Mouse (Mus musculus): ENCODE results near the gene Dach1. TPM values are rescaled to one million over a fixed set of nuclear protein-coding genes. Genes with fewer than 3 reads are reported as not detected.

Gene Dach1
- polyA plus RNA-seq, 1 experiment from 2014 or later, result 16.2 TPM

GRCm38 (mm10) chr14:97795385-97795952, 374.1 kb downstream of the Dach1 start:
- no peaks in the 10 kb centered on the region for H3K36me3 ChIP-seq
- H3K9me3 ChIP-seq, result no peaks in the 10 kb centered on the region
- no peaks in the 10 kb centered on the region for H3K27me3 ChIP-seq
- no peak overlapping the region for H3K27ac ChIP-seq (replicated peaks)
- 88% methylated on average over 5 of the region's 5 CpGs for WGBS
- no peak for ATAC-seq (ENCODE audit: low FRiP score, low read depth)
- no peak overlapping the region for H3K4me3 ChIP-seq
- H3K4me2 ChIP-seq, result no peak overlapping the region
- no peaks in the 10 kb centered on the region for H3K4me1 ChIP-seq (replicated peaks)
- no peak overlapping the region for H3K9ac ChIP-seq

- H3K27ac ChIP-seq (replicated peaks), result no peak overlapping the region
- no peak overlapping the region for H3K4me3 ChIP-seq
- H3K9ac ChIP-seq, result no peak overlapping the region
- no peaks in the 10 kb centered on the region; the same call in 1 of the 2 replicates for H3K9me3 ChIP-seq
- no peaks in the 10 kb centered on the region for H3K36me3 ChIP-seq
- no peak overlapping the region for H3K4me2 ChIP-seq
- no peaks in the 10 kb centered on the region for H3K4me1 ChIP-seq (replicated peaks)
- no peak for ATAC-seq (ENCODE audit: low FRiP score, low read depth)
- 64% methylated on average over 2 of the region's 2 CpGs for WGBS
- H3K27me3 ChIP-seq, result no peaks in the 10 kb centered on the region
These were observed 395.3 kb downstream of the Dach1 start for GRCm38 (mm10) chr14:97774135-97774767.

- Histone ChIP-seq H3K27ac (replicated peaks) (no peak overlapping the region), H3K9ac (no peak overlapping the region), H3K27me3 (no peaks in the 10 kb centered on the region), H3K4me2 (no peak overlapping the region), H3K4me3 (no peak overlapping the region), H3K36me3 (no peaks in the 10 kb centered on the region), H3K9me3 (no peaks in the 10 kb centered on the region), H3K4me1 (replicated peaks) (no peaks in the 10 kb centered on the region)
- no peak; the same call in 1 of the 2 replicates for ATAC-seq (ENCODE audit: low FRiP score, low read depth)
- 17% methylated on average over 4 of the region's 4 CpGs for WGBS
These were observed 415.2 kb downstream of the Dach1 start for GRCm38 (mm10) chr14:97754400-97754799.

- Histone ChIP-seq H3K27me3 (no peaks in the 10 kb centered on the region), H3K4me3 (no peak overlapping the region), H3K27ac (replicated peaks) (no peak overlapping the region), H3K36me3 (no peaks in the 10 kb centered on the region), H3K9me3 (no peaks in the 10 kb centered on the region), H3K4me1 (replicated peaks) (no peaks in the 10 kb centered on the region), H3K4me2 (no peak overlapping the region), H3K9ac (no peak overlapping the region)
- 18% methylated on average over 2 of the region's 2 CpGs for WGBS
- ATAC-seq (ENCODE audit: low FRiP score, low read depth), result no peak
These were observed 415.6 kb downstream of the Dach1 start for GRCm38 (mm10) chr14:97753973-97754372.

- Histone ChIP-seq H3K9me3 (no peaks in the 10 kb centered on the region), H3K4me3 (no peak overlapping the region), H3K27me3 (no peaks in the 10 kb centered on the region), H3K4me1 (replicated peaks) (no peaks in the 10 kb centered on the region), H3K4me2 (no peak overlapping the region), H3K36me3 (no peaks in the 10 kb centered on the region), H3K27ac (replicated peaks) (no peak overlapping the region), H3K9ac (no peak overlapping the region)
- 97% methylated on average over 2 of the region's 2 CpGs for WGBS
- no peak for ATAC-seq (ENCODE audit: low FRiP score, low read depth)
These were observed 426.3 kb downstream of the Dach1 start for GRCm38 (mm10) chr14:97743252-97743651.

GRCm38 (mm10) chr14:97742785-97743184, 426.8 kb downstream of the Dach1 start:
- Histone ChIP-seq H3K4me2 (no peak overlapping the region), H3K27ac (replicated peaks) (no peak overlapping the region), H3K9me3 (no peaks in the 10 kb centered on the region), H3K27me3 (no peaks in the 10 kb centered on the region), H3K36me3 (no peaks in the 10 kb centered on the region), H3K9ac (no peak overlapping the region), H3K4me1 (replicated peaks) (no peaks in the 10 kb centered on the region), H3K4me3 (no peak overlapping the region)
- WGBS, result 66% methylated on average over 4 of the region's 4 CpGs
- no peak for ATAC-seq (ENCODE audit: low FRiP score, low read depth)

Measured in hindbrain, embryonic 15.5 days (tissue).